In genomic region chr3:146051277-146052007, GRCm38 (mm10) we compare ENCODE assay signal across 9 mouse cellular contexts. TPM values are rescaled to one million over a fixed set of nuclear protein-coding genes. Genes with fewer than 3 reads are reported as not detected.
DNase-seq lines count a peak whose midpoint lies in the region; ATAC-seq lines count a peak whose summit lies in the region.
"Had no signal": no experiment of that assay in that cellular context is flagged by ENCODE, and none has a peak within 500 bp of the region (broad histone marks: within the 10 kb centered on the region; RNA-seq: fewer than 3 reads in every experiment).

No protein-coding gene starts in this region.

- no peaks in the 10 kb centered on the region for H3K9me3 ChIP-seq in heart, embryonic 11.5 days (replicated peaks; ENCODE audit: control insufficient read depth, low read length)
- no peaks in the 10 kb centered on the region for H3K9me3 ChIP-seq in hindbrain, embryonic 16.5 days (ENCODE audit: control insufficient read depth, low read length)
- no peaks in the 10 kb centered on the region for H3K9me3 ChIP-seq in neural tube, embryonic 13.5 days

- no peaks in the 10 kb centered on the region for H3K27me3 ChIP-seq in heart, embryonic 11.5 days (ENCODE audit: control insufficient read depth, insufficient read depth, low read length)
- peaks cover 2% of the 10 kb centered on the region; the same call in 1 of the 2 replicates for H3K27me3 ChIP-seq in hindbrain, embryonic 16.5 days (replicated peaks; ENCODE audit: control insufficient read depth, insufficient read depth, low read length)
- peaks cover 3% of the 10 kb centered on the region; the same call in 1 of the 2 replicates for H3K27me3 ChIP-seq in neural tube, embryonic 13.5 days
- H3K27me3 ChIP-seq: Patski had no signal

- no peak for DNase-seq in heart, adult 8-10 months (ENCODE audit: low spot score)
- peak; percentile 9 to 17 for DNase-seq in cerebellum, postnatal 36 days
- no peak for DNase-seq in left cerebral cortex, adult 9 months (ENCODE audit: low spot score in 2 of 2)
- DNase-seq in frontal cortex, postnatal 10 days (ENCODE audit: low spot score in 2 of 2), result no peak

- no peak for ATAC-seq in heart, embryonic 11.5 days (replicated peaks; ENCODE audit: insufficient number of reproducible peaks, low FRiP score, low TSS enrichment)
- ATAC-seq in CD4-positive, CD25-positive, alpha-beta regulatory T cell, adult 4 months, result peak; percentile 26
- ATAC-seq in hindbrain, embryonic 16.5 days, result peak; percentile 77
- peak; percentile 84 for ATAC-seq in neural tube, embryonic 13.5 days (ENCODE audit: low read depth)
- ATAC-seq: Patski had no signal

- H3K27ac ChIP-seq in heart, embryonic 11.5 days (ENCODE audit: low read depth, low read length), result no peak overlapping the region
- H3K27ac ChIP-seq in hindbrain, embryonic 16.5 days (ENCODE audit: low read depth, low read length), result no peak overlapping the region
- H3K27ac ChIP-seq in neural tube, embryonic 13.5 days (replicated peaks), result peak overlapping the region; percentile 53; the same call in 1 of the 2 replicates

- H3K36me3 ChIP-seq in heart, embryonic 11.5 days (ENCODE audit: control insufficient read depth, insufficient read depth, low read length), result no peaks in the 10 kb centered on the region
- H3K36me3 ChIP-seq in hindbrain, embryonic 16.5 days (ENCODE audit: control insufficient read depth, insufficient read depth, low read length), result no peaks in the 10 kb centered on the region
- no peaks in the 10 kb centered on the region for H3K36me3 ChIP-seq in neural tube, embryonic 13.5 days

- 51% methylated on average over 11 of the region's 11 CpGs for WGBS in heart, embryonic 11.5 days (ENCODE audit: insufficient replicate concordance)
- 21% methylated on average over 11 of the region's 11 CpGs for WGBS in hindbrain, embryonic 16.5 days
- 31% methylated on average over 11 of the region's 11 CpGs for WGBS in neural tube, embryonic 13.5 days

- no peak overlapping the region for H3K4me2 ChIP-seq in heart, embryonic 11.5 days
- H3K4me2 ChIP-seq in hindbrain, embryonic 16.5 days (ENCODE audit: low read length), result peak overlapping the region; percentile 16; the same call in 1 of the 2 replicates
- 0 out of 2 replicates have a peak overlapping the region, but pooled peaks have one; percentile 7 for H3K4me2 ChIP-seq in neural tube, embryonic 13.5 days

- peaks cover 16% of the 10 kb centered on the region for H3K4me1 ChIP-seq in heart, embryonic 11.5 days (ENCODE audit: control insufficient read depth, insufficient read depth, low read length)
- peaks cover 7% of the 10 kb centered on the region for H3K4me1 ChIP-seq in hindbrain, embryonic 16.5 days (ENCODE audit: control insufficient read depth, insufficient read depth, low read depth, low read length)
- H3K4me1 ChIP-seq in neural tube, embryonic 13.5 days (replicated peaks), result peaks cover 32% of the 10 kb centered on the region

- H3K9ac ChIP-seq in heart, embryonic 11.5 days (ENCODE audit: low read depth, low read length), result 0 out of 2 replicates have a peak overlapping the region, but pooled peaks have one; percentile 22
- no peak overlapping the region; the same call in 1 of the 2 replicates for H3K9ac ChIP-seq in hindbrain, embryonic 16.5 days (ENCODE audit: low read depth, low read length)
- no peak overlapping the region for H3K9ac ChIP-seq in neural tube, embryonic 13.5 days

- no peak overlapping the region for H3K4me3 ChIP-seq in heart, embryonic 11.5 days (ENCODE audit: low read depth, low read length)
- H3K4me3 ChIP-seq in hindbrain, embryonic 16.5 days (ENCODE audit: low read length), result no peak overlapping the region
- H3K4me3 ChIP-seq in neural tube, embryonic 13.5 days, result no peak overlapping the region

RNA-seq across cellular contexts. Expression of gene Wdr63, which starts 56.5 kb away (rescaled TPM):
- polyA plus RNA-seq in heart, embryonic 11.5 days (2014; fragmentation: Nextera tagmentation; extraction: Ambion mirVana), result 0.21 TPM in 1 of 2 replicates, not detected in the other
- not detected for total RNA-seq in heart, adult 8-10 months (2022)
- polyA plus RNA-seq in CD4-positive, CD25-positive, alpha-beta regulatory T cell, adult 4 months (2017; shearing (Covaris generic)), result not detected
- 1.2 and 1.3 TPM in 2 replicates for polyA plus RNA-seq in hindbrain, embryonic 16.5 days (2015; fragmentation: Nextera tagmentation; extraction: Ambion mirVana)
- polyA plus RNA-seq in neural tube, embryonic 13.5 days (2015; fragmentation: Nextera tagmentation; extraction: Ambion mirVana), result 0.07 and 0.40 TPM in 2 replicates

Comparison
In these comparisons a context has a peak if more than half of its experiments do, and no peak if none do; other contexts are left out.
1. DNase-seq: peak in cerebellum, postnatal 36 days (2 of 2); none in heart, adult 8-10 months (single experiment), left cerebral cortex, adult 9 months (0 of 2) and frontal cortex, postnatal 10 days (0 of 2).